Mouse (Mus musculus) limb, embryonic 13.5 days (tissue): ENCODE results near the gene Cpne4. TPM values are rescaled to one million over a fixed set of nuclear protein-coding genes. Genes with fewer than 3 reads are reported as not detected.

Source experiments
- ATAC-seq: fragments of 200-750 bp; cut with Nextera tagmentation; 2 replicates; pipeline ENCODE4 v1.8.0; 2017; ENCODE audit warnings: low read depth, moderate number of reproducible peaks, moderate TSS enrichment; ENCODE audit not compliant: low FRiP score
- H3K27ac ChIP-seq: fragments of 300-500 bp; sonication (generic); 2 replicates; pipeline ENCODE4 v1.5.1; 2015; ENCODE audit warnings: inconsistent platforms, mild to moderate bottlenecking, moderate library complexity
- H3K27me3 ChIP-seq: fragments of 300-500 bp; sonication (generic); 2 replicates; pipeline ENCODE4 v1.6.1; 2015; ENCODE audit warnings: mild to moderate bottlenecking, inconsistent platforms
- H3K36me3 ChIP-seq: fragments of 300-500 bp; sonication (generic); 2 replicates; pipeline ENCODE4 v1.6.1; 2015; ENCODE audit warnings: inconsistent platforms, mild to moderate bottlenecking, moderate library complexity
- H3K4me1 ChIP-seq: fragments of 300-500 bp; sonication (generic); 2 replicates; pipeline ENCODE4 v1.6.1; 2015; ENCODE audit warnings: inconsistent platforms
- H3K4me2 ChIP-seq: fragments of 300-500 bp; sonication (generic); replicated peaks from 2 replicates; pipeline ENCODE4 v1.6.1; 2015; ENCODE audit warnings: inconsistent platforms, mild to moderate bottlenecking, moderate library complexity
- H3K4me3 ChIP-seq: fragments of 300-500 bp; sonication (generic); 2 replicates; pipeline ENCODE4 v1.5.1; 2015; ENCODE audit warnings: moderate library complexity, mild to moderate bottlenecking, inconsistent platforms
- H3K9ac ChIP-seq: fragments of 300-500 bp; sonication (generic); 2 replicates; pipeline ENCODE4 v1.6.1; 2015; ENCODE audit warnings: mild to moderate bottlenecking, inconsistent platforms
- H3K9me3 ChIP-seq: fragments of 300-500 bp; sonication (generic); 2 replicates; pipeline ENCODE4 v1.6.1; 2016; ENCODE audit warnings: inconsistent platforms
- WGBS: fragments of 180-500 bp; shearing (Covaris S2); methylation state at CpG from one replicate; pipeline ENCODE4 v1.1.7; 2015; 5-methylcytosine and 5-hydroxymethylcytosine counted together
- polyA plus RNA-seq: library from polyadenylated mRNA; unstranded; fragments of >200 nt; fragmentation: Nextera tagmentation; extraction: Ambion mirVana; gene quantifications from 2 replicates; pipeline ENCODE4 v1.2.1, GENCODE M21; 2015

Cpne4 gene
- polyA plus RNA-seq, 1 experiment from 2014 or later: 0.78 TPM

DNA sequence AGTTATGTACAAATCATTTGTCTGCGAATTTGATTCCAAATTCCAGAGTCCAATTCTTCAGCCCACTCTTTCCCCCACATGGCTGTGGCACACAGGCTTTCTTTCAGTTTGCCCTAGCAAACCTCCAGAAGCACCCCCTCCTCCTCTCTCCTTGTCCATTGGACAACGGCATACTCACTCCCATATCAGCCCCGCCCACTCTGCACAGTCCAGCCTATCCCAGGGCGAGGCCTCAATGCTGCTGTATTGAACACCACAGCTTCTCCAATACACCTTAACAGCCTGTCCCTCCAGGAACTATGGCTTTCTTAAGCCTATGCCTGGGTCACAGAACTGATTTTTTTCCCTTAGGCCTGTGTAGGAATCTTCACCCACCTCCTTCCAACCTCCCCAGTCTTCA is 348.3 kb downstream of the Cpne4 start:
- H3K27ac ChIP-seq: no peak overlapping the region
- H3K9me3 ChIP-seq: no peaks in the 10 kb centered on the region; the same call in 1 of the 2 replicates
- ATAC-seq: no peak
- H3K4me3 ChIP-seq: no peak overlapping the region
- 81% methylated on average over 4 of the region's 4 CpGs for WGBS
- H3K27me3 ChIP-seq: peaks cover 4% of the 10 kb centered on the region; the same call in 1 of the 2 replicates
- no peaks in the 10 kb centered on the region for H3K36me3 ChIP-seq
- no peak overlapping the region for H3K9ac ChIP-seq
- H3K4me1 ChIP-seq: no peaks in the 10 kb centered on the region
- no peak overlapping the region for H3K4me2 ChIP-seq

DNA sequence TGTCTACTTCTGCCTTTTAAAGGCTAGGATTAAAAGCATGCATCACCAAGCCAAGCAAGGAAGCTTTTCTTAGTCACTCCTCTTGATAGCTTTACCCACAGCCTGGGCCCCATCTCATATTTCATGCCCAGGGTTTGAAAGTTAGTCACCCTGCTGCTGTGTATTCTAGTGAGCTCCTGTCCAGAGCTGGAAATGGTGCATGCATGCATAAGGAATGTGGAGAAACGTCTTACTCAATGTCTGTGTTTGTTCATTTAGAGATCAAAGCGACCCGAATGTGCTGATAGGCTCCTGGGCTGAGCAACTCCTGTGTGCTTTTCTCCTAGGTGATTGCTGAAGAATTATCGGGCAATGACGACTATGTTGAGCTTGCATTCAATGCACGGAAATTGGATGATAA is 354.0 kb downstream of the Cpne4 start:
- no peaks in the 10 kb centered on the region for H3K36me3 ChIP-seq
- no peak overlapping the region for H3K9ac ChIP-seq
- no peaks in the 10 kb centered on the region for H3K4me1 ChIP-seq
- no peaks in the 10 kb centered on the region for H3K9me3 ChIP-seq
- H3K27me3 ChIP-seq: peaks cover 23% of the 10 kb centered on the region
- no peak overlapping the region for H3K4me3 ChIP-seq
- no peak overlapping the region for H3K4me2 ChIP-seq
- ATAC-seq: no peak
- H3K27ac ChIP-seq: no peak overlapping the region
- WGBS: 38% methylated on average over 6 of the region's 6 CpGs

GRCm38 (mm10) chr9:104901827-104902226 is 354.7 kb downstream of the Cpne4 start:
- Histone ChIP-seq H3K9ac (no peak overlapping the region), H3K4me2 (no peak overlapping the region), H3K27me3 (peaks cover 24% of the 10 kb centered on the region), H3K36me3 (no peaks in the 10 kb centered on the region), H3K4me1 (no peaks in the 10 kb centered on the region), H3K27ac (no peak overlapping the region), H3K9me3 (no peaks in the 10 kb centered on the region), H3K4me3 (no peak overlapping the region)
- ATAC-seq: no peak
- 40% methylated on average over 2 of the region's 2 CpGs for WGBS

- Histone ChIP-seq H3K9me3 (no peaks in the 10 kb centered on the region), H3K4me1 (no peaks in the 10 kb centered on the region), H3K27me3 (peaks cover 34% of the 10 kb centered on the region), H3K27ac (no peak overlapping the region), H3K36me3 (no peaks in the 10 kb centered on the region), H3K9ac (no peak overlapping the region), H3K4me3 (no peak overlapping the region), H3K4me2 (no peak overlapping the region)
- ATAC-seq: peak; percentile 59; the same call in 1 of the 2 replicates
- WGBS: 20% methylated on average over 2 of the region's 2 CpGs
Measured at GRCm38 (mm10) chr9:104912686-104913085, 365.6 kb downstream of the Cpne4 start.

GRCm38 (mm10) chr9:104913327-104913726 is 366.2 kb downstream of the Cpne4 start:
- no peak overlapping the region for H3K4me3 ChIP-seq
- peaks cover 34% of the 10 kb centered on the region for H3K27me3 ChIP-seq

DNA sequence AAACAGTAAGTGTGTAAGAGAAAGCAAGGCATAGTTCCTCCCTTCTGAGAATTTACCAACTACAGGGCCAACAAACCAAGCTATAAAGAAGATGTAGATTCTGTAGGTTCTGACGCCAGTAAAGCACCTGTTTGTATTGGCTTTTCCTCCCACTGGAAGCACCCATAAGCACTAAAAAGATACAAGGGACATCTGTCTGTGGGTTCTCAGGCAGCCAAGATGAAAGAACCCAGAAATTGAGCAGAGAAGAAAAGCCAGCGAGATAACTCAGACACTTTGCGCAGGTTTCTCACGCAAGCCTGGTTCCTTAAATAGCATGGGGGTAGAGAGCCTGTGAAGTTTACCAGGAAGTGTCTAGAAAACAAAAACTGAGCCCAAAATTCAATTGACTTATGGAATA is 374.1 kb downstream of the Cpne4 start:
- Histone ChIP-seq H3K4me1 (no peaks in the 10 kb centered on the region), H3K27me3 (peaks cover 32% of the 10 kb centered on the region), H3K36me3 (no peaks in the 10 kb centered on the region), H3K9me3 (no peaks in the 10 kb centered on the region), H3K9ac (no peak overlapping the region), H3K4me2 (no peak overlapping the region), H3K27ac (no peak overlapping the region), H3K4me3 (no peak overlapping the region)
- 86% methylated on average over 4 of the region's 4 CpGs for WGBS
- no peak for ATAC-seq

More at GRCm38 (mm10) chr9:104913327-104913726, 366.2 kb downstream of the Cpne4 start:
- Histone ChIP-seq H3K9ac (no peak overlapping the region), H3K4me2 (no peak overlapping the region), H3K27ac (no peak overlapping the region), H3K36me3 (no peaks in the 10 kb centered on the region), H3K9me3 (no peaks in the 10 kb centered on the region), H3K4me1 (no peaks in the 10 kb centered on the region)
- 56% methylated on average over 2 of the region's 2 CpGs for WGBS
- no peak for ATAC-seq

- H3K4me2 ChIP-seq: no peak overlapping the region
- peaks cover 23% of the 10 kb centered on the region for H3K27me3 ChIP-seq
- H3K4me3 ChIP-seq: no peak overlapping the region
- H3K4me1 ChIP-seq: no peaks in the 10 kb centered on the region
- WGBS: 73% methylated on average over 2 of the region's 2 CpGs
- no peak overlapping the region for H3K9ac ChIP-seq
- ATAC-seq: no peak
- no peak overlapping the region for H3K27ac ChIP-seq
- H3K9me3 ChIP-seq: no peaks in the 10 kb centered on the region
- no peaks in the 10 kb centered on the region for H3K36me3 ChIP-seq
Measured at GRCm38 (mm10) chr9:104922051-104922450, 375.0 kb downstream of the Cpne4 start.

GRCm38 (mm10) chr9:104928806-104929205 is 381.7 kb downstream of the Cpne4 start:
- ATAC-seq: no peak
- Histone ChIP-seq H3K9ac (no peak overlapping the region), H3K27me3 (no peaks in the 10 kb centered on the region), H3K4me3 (no peak overlapping the region), H3K27ac (no peak overlapping the region), H3K4me1 (no peaks in the 10 kb centered on the region), H3K4me2 (no peak overlapping the region), H3K9me3 (no peaks in the 10 kb centered on the region), H3K36me3 (no peaks in the 10 kb centered on the region)
- WGBS: 74% methylated on average over 9 of the region's 9 CpGs

- H3K4me1 ChIP-seq: no peaks in the 10 kb centered on the region
- no peaks in the 10 kb centered on the region for H3K36me3 ChIP-seq
- H3K4me3 ChIP-seq: no peak overlapping the region
- H3K27ac ChIP-seq: no peak overlapping the region
- H3K27me3 ChIP-seq: no peaks in the 10 kb centered on the region
- no peak overlapping the region for H3K4me2 ChIP-seq
- 85% methylated on average over 4 of the region's 4 CpGs for WGBS
- no peak overlapping the region for H3K9ac ChIP-seq
- H3K9me3 ChIP-seq: no peaks in the 10 kb centered on the region
- ATAC-seq: no peak
Measured at GRCm38 (mm10) chr9:104940389-104940788, 393.3 kb downstream of the Cpne4 start.

DNA sequence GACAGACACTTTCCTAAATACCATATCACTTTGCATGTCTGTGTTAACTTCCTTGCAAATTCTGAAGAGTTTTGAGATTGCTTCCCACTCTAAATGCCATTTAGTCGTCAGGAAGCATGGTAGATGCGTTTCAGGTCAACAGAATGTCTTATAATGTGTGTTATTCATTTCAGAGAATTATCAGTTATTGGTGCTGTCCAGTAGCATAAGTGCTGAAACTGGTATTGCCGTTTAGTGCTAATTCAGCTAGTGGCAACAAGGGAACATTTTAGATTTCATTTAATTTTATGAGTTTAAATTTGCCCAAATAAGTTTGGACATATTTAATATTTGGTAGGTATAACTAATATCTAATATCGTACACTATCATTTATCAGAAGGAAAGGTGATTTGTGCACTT is 403.5 kb downstream of the Cpne4 start:
- Histone ChIP-seq H3K27ac (no peak overlapping the region), H3K4me3 (no peak overlapping the region), H3K4me2 (no peak overlapping the region), H3K4me1 (no peaks in the 10 kb centered on the region), H3K36me3 (no peaks in the 10 kb centered on the region), H3K9me3 (no peaks in the 10 kb centered on the region), H3K9ac (no peak overlapping the region), H3K27me3 (no peaks in the 10 kb centered on the region)
- ATAC-seq: no peak
- WGBS: 62% methylated on average over 4 of the region's 4 CpGs

- ATAC-seq: no peak
- Histone ChIP-seq H3K4me3 (no peak overlapping the region), H3K36me3 (no peaks in the 10 kb centered on the region), H3K27ac (no peak overlapping the region), H3K9ac (no peak overlapping the region), H3K4me1 (no peaks in the 10 kb centered on the region), H3K4me2 (no peak overlapping the region), H3K9me3 (no peaks in the 10 kb centered on the region), H3K27me3 (no peaks in the 10 kb centered on the region)
- WGBS: 75% methylated on average over 3 of the region's 3 CpGs
Measured at GRCm38 (mm10) chr9:104952176-104952575, 405.1 kb downstream of the Cpne4 start.

- ATAC-seq: no peak
- 88% methylated on average over 7 of the region's 7 CpGs for WGBS
Measured at GRCm38 (mm10) chr9:104972828-104973227, 425.7 kb downstream of the Cpne4 start.

GRCm38 (mm10) chr9:104981934-104982548 is 435.0 kb downstream of the Cpne4 start:
- no peaks in the 10 kb centered on the region for H3K9me3 ChIP-seq
- no peak for ATAC-seq
- H3K27me3 ChIP-seq: no peaks in the 10 kb centered on the region

More at GRCm38 (mm10) chr9:104972828-104973227, 425.7 kb downstream of the Cpne4 start:
- Histone ChIP-seq H3K9ac (no peak overlapping the region), H3K36me3 (no peaks in the 10 kb centered on the region), H3K4me2 (no peak overlapping the region), H3K4me1 (no peaks in the 10 kb centered on the region), H3K27ac (no peak overlapping the region), H3K4me3 (no peak overlapping the region), H3K9me3 (no peaks in the 10 kb centered on the region), H3K27me3 (no peaks in the 10 kb centered on the region)

More at GRCm38 (mm10) chr9:104981934-104982548, 435.0 kb downstream of the Cpne4 start:
- Histone ChIP-seq H3K36me3 (no peaks in the 10 kb centered on the region), H3K4me1 (no peaks in the 10 kb centered on the region), H3K4me2 (no peak overlapping the region), H3K4me3 (no peak overlapping the region), H3K27ac (no peak overlapping the region), H3K9ac (no peak overlapping the region)
- WGBS: 79% methylated on average over 2 of the region's 2 CpGs
